Mouse (Mus musculus): ENCODE data around the gene Pnpo. TPM values are rescaled to one million over a fixed set of nuclear protein-coding genes. Genes with fewer than 3 reads are reported as not detected.

The Pnpo gene
- polyA plus RNA-seq, 1 experiment from 2014 or later, result 32.0 TPM

DNA sequence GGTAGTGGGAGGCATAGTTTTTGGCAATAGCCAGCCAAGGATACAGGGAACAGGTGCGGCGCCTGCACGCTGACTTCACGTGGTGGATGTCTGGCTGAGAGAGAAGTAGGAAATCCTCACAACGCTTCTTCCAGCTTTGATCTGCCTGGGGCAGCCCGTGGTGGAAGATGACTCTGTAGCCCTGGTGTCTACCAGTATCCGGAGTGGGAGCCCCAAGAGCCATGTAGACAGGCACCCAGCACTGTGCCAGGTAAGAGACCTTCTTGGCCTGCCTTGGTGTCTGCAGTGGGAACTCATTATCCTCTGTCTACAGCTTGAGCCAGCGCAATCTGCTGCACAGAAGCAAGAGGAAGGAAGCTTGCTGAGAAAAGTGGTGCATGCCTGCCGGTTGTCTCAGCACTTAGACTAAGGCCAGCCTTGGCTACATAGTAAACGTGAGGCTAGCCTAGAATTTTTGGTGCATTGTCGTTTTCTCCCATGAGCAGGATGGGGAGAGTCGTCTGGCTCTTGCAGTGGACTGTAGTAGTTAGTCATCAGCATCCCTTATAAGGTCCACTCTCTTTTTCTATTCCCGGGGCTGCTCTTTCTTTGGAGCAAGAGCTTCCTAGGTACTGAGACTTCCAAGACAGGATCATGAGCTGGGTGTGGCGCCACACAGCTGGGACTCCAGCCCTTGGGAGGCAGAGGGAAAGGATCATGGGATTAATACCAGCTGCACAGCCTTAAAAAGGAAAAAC, 1.2 kb upstream of the Pnpo start:
- H3K27ac ChIP-seq (replicated peaks), result peak overlapping the region; percentile 80; the same call in 1 of the 2 replicates

DNA sequence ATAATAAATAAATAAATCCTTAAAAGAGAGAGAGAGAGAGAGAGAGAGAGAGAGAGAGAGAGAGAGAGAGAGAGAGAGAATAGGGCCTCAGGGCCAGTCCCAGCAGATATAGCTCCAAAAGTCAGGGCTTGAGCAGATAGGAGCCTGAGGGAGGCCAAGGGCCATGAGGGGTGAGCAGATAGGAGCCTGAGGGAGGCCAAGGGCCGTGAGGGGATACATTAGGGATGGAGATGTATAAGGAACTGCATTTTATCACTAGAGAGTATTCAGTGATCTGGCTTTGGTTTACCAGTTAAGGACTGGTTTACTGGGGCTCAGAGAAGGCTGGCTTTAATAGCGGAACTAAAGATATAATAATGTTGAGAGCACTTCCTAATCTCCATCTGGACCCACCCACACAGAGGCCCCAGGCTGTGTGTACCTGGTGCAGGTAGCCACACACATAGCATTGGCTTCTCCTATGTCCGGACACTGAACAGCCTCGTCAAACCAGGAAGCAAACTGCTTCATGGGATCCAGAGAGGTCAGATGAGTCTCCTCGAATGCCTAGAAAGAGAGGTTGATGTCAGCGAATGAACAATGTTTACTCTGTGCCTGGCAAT, 1.7 kb downstream of the Pnpo start:
- no peaks in the 10 kb centered on the region for H3K36me3 ChIP-seq (replicated peaks)
- peak overlapping the region; percentile 71; the same call in 1 of the 2 replicates for H3K4me3 ChIP-seq
- H3K27me3 ChIP-seq (replicated peaks; ENCODE audit: low read depth, poor library complexity, severe bottlenecking), result peaks cover 6% of the 10 kb centered on the region
- H3K27ac ChIP-seq (replicated peaks), result no peak overlapping the region
- peaks cover 35% of the 10 kb centered on the region for H3K4me1 ChIP-seq
- WGBS, result 80% methylated on average over 6 of the region's 6 CpGs
- no peak for DNase-seq (ENCODE audit: low spot score)
- H3K9me3 ChIP-seq, result no peaks in the 10 kb centered on the region

More for the DNA sequence above, 1.2 kb upstream of the Pnpo start:
- peak overlapping the region; percentile 71 for H3K4me3 ChIP-seq
- H3K4me1 ChIP-seq, result peaks cover 30% of the 10 kb centered on the region
- 84% methylated on average over 14 of the region's 14 CpGs for WGBS
- no peak for DNase-seq (ENCODE audit: low spot score)
- peaks cover 16% of the 10 kb centered on the region for H3K36me3 ChIP-seq (replicated peaks)
- H3K27me3 ChIP-seq (replicated peaks; ENCODE audit: low read depth, poor library complexity, severe bottlenecking), result peaks cover 6% of the 10 kb centered on the region
- no peaks in the 10 kb centered on the region for H3K9me3 ChIP-seq

DNA sequence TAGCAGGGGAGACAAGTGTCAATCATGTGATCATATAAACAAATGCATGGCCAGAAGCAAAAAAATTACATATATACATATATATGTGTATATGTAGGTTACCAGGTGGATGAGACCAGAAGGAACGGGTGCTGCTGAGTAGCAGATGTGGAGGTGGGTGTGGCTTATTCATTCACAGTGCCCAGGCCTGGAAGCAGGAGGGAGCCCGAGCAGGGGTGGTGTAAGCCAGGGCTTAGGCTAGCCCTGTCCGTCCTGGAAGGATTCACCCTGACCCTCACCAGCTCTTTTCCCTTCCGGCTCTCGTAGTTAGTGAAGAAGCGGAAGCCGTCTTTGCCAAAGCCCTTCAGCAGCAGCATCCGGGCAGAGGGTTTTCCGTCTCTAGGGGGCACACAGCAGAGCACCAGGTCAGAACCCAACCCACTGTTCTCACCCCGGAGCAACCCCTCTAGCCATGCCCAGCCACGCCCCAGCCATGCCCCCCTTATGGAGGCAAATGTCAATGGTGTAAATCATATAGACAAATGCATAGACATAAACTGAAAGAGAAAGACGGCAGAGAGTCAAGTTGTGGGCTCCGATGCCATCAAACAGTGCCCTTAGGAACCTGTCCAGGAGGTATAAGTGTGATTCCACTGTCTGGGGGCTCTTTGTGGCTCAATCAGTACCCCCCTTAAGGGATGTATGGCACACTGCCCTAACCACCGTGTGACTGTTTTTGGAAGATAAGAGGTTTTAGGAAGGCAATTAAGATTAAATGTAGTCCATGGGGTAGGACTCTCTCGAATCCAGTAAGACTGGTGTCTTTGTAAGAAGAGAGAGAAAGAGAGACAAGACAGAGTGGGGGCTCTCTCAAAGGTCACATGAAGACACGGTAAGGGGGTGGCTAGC, 3.0 kb downstream of the Pnpo start:
- H3K4me1 ChIP-seq, result peaks cover 26% of the 10 kb centered on the region
- no peak for DNase-seq (ENCODE audit: low spot score)
- H3K36me3 ChIP-seq (replicated peaks), result no peaks in the 10 kb centered on the region
- no peaks in the 10 kb centered on the region for H3K9me3 ChIP-seq
- WGBS, result 82% methylated on average over 16 of the region's 16 CpGs
- H3K27ac ChIP-seq (replicated peaks), result no peak overlapping the region
- H3K27me3 ChIP-seq (replicated peaks; ENCODE audit: low read depth, poor library complexity, severe bottlenecking), result peaks cover 6% of the 10 kb centered on the region
- H3K4me3 ChIP-seq, result 0 out of 2 replicates have a peak overlapping the region, but pooled peaks have one; percentile 18

- no peaks in the 10 kb centered on the region; the same call in 1 of the 2 replicates for H3K27me3 ChIP-seq (replicated peaks; ENCODE audit: low read depth, poor library complexity, severe bottlenecking)
- H3K36me3 ChIP-seq (replicated peaks), result no peaks in the 10 kb centered on the region
- H3K4me3 ChIP-seq, result no peak overlapping the region
- no peaks in the 10 kb centered on the region for H3K9me3 ChIP-seq
- no peak overlapping the region for H3K27ac ChIP-seq (replicated peaks)
- H3K4me1 ChIP-seq, result peaks cover 21% of the 10 kb centered on the region
- no peak for DNase-seq (ENCODE audit: low spot score)
- WGBS, result 90% methylated on average over 6 of the region's 6 CpGs
These were observed 5.4 kb downstream of the Pnpo start for GRCm38 (mm10) chr11:96938426-96938800.

DNA sequence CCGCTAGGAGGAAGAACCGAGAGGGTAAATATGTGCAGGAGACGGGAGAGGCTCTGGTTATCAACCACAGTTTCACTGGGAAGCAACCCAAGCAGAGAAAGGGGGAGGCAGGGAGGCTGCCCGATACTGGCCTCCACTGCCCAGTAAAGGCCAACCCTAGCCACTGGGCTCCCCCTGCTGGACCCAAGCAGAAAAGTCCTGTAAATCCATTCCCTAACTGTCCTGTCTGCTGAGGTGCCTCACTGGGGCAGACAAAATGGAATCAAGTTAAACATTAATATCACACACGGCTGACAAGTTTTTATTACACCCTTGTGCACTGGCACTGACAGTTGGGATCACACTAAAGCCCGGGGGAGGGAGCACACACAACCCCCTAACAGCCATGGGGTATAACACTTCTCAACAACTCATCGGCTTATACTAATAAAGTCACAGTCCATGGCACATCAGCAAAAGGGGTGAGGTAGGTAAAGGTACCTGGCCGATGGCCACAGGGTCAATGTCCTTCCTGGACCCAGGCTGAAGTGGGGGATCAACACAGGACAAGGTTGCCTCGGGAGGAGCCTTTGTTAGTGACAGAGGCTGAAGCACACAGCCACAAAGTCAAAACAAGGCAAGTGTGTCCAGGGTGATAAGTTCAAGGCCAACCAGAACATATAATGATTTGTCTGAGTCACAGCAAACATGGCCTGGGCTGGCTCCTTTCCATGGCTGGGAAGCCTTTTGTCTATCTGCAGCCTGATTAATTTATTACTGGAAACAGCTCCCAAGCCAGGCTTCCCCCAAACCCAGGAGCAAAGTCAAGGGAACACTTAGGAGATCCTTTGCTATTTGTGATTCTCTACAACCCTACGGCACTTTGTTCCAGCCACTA, 6.0 kb downstream of the Pnpo start:
- Histone ChIP-seq H3K4me1 (peaks cover 19% of the 10 kb centered on the region), H3K27me3 (replicated peaks; ENCODE audit: low read depth, poor library complexity, severe bottlenecking) (no peaks in the 10 kb centered on the region; the same call in 1 of the 2 replicates), H3K36me3 (replicated peaks) (no peaks in the 10 kb centered on the region), H3K9me3 (no peaks in the 10 kb centered on the region), H3K27ac (replicated peaks) (no peak overlapping the region; the same call in 1 of the 2 replicates), H3K4me3 (no peak overlapping the region)
- 57% methylated on average over 10 of the region's 10 CpGs for WGBS
- DNase-seq (ENCODE audit: low spot score), result peak; percentile 69

GRCm38 (mm10) chr11:96935872-96936650, 7.7 kb downstream of the Pnpo start:
- no peak for DNase-seq (ENCODE audit: low spot score)
- 84% methylated on average over 9 of the region's 9 CpGs for WGBS
- Histone ChIP-seq H3K27me3 (replicated peaks; ENCODE audit: low read depth, poor library complexity, severe bottlenecking) (0 out of 2 replicates have a peak, but pooled peaks cover 6% of the 10 kb centered on the region), H3K4me3 (no peak overlapping the region), H3K27ac (replicated peaks) (no peak overlapping the region), H3K4me1 (peaks cover 26% of the 10 kb centered on the region), H3K9me3 (no peaks in the 10 kb centered on the region), H3K36me3 (replicated peaks) (no peaks in the 10 kb centered on the region)

GRCm38 (mm10) chr11:96934921-96935356, 8.8 kb downstream of the Pnpo start:
- Histone ChIP-seq H3K4me3 (peak overlapping the region; percentile 37), H3K27me3 (replicated peaks; ENCODE audit: low read depth, poor library complexity, severe bottlenecking) (peaks cover 13% of the 10 kb centered on the region), H3K36me3 (replicated peaks) (no peaks in the 10 kb centered on the region), H3K4me1 (peaks cover 27% of the 10 kb centered on the region), H3K9me3 (no peaks in the 10 kb centered on the region), H3K27ac (replicated peaks) (peak overlapping the region; percentile 70)
- peak; percentile 63 for DNase-seq (ENCODE audit: low spot score)
- 25% methylated on average over 12 of the region's 12 CpGs for WGBS

- WGBS, result 89% methylated on average over 13 of the region's 13 CpGs
- peak overlapping the region; percentile 10; the same call in 1 of the 2 replicates for H3K27ac ChIP-seq (replicated peaks)
These were observed 10.1 kb downstream of the Pnpo start for GRCm38 (mm10) chr11:96933562-96934276.

GRCm38 (mm10) chr11:96931327-96932062, 12.3 kb downstream of the Pnpo start:
- no peaks in the 10 kb centered on the region for H3K9me3 ChIP-seq
- H3K27ac ChIP-seq (replicated peaks), result no peak overlapping the region; the same call in 1 of the 2 replicates
- WGBS, result 63% methylated on average over 8 of the region's 8 CpGs
- H3K4me3 ChIP-seq, result no peak overlapping the region
- peaks cover 40% of the 10 kb centered on the region for H3K27me3 ChIP-seq (replicated peaks; ENCODE audit: low read depth, poor library complexity, severe bottlenecking)
- no peaks in the 10 kb centered on the region for H3K36me3 ChIP-seq (replicated peaks)
- peaks cover 42% of the 10 kb centered on the region for H3K4me1 ChIP-seq
- no peak for DNase-seq (ENCODE audit: low spot score)

More at GRCm38 (mm10) chr11:96933562-96934276, 10.1 kb downstream of the Pnpo start:
- peaks cover 40% of the 10 kb centered on the region for H3K4me1 ChIP-seq
- no peaks in the 10 kb centered on the region for H3K9me3 ChIP-seq
- no peak for DNase-seq (ENCODE audit: low spot score)
- H3K36me3 ChIP-seq (replicated peaks), result no peaks in the 10 kb centered on the region
- peaks cover 25% of the 10 kb centered on the region for H3K27me3 ChIP-seq (replicated peaks; ENCODE audit: low read depth, poor library complexity, severe bottlenecking)
- H3K4me3 ChIP-seq, result no peak overlapping the region

GRCm38 (mm10) chr11:96929766-96930331, 13.9 kb downstream of the Pnpo start:
- Histone ChIP-seq H3K9me3 (no peaks in the 10 kb centered on the region), H3K4me3 (no peak overlapping the region), H3K36me3 (replicated peaks) (no peaks in the 10 kb centered on the region), H3K27me3 (replicated peaks; ENCODE audit: low read depth, poor library complexity, severe bottlenecking) (peaks cover 44% of the 10 kb centered on the region), H3K27ac (replicated peaks) (no peak overlapping the region), H3K4me1 (peaks cover 35% of the 10 kb centered on the region)
- no peak for DNase-seq (ENCODE audit: low spot score)
- 68% methylated on average over 9 of the region's 9 CpGs for WGBS

Data from embryonic facial prominence, embryonic 10.5 days (tissue).